Mouse (Mus musculus) erythroblast, adult 5-6 weeks (primary cell): ENCODE data around the gene Ripor1. TPM values are rescaled to one million over a fixed set of nuclear protein-coding genes. Genes with fewer than 3 reads are reported as not detected.

Experiments
- total RNA-seq, 2 experiments: library from RNA; stranded (forward) in 1 of 2; stranded (reverse) in 1 of 2; fragments of 150-400 nt in 1 of 2; fragments of 200-764, 138-1000 nt in 1 of 2; gene quantifications; 2 replicates each; pipeline versions ENCODE4 v1.2.3 to v1.2.4; 2015 to 2017; ENCODE audit warnings: low replicate concordance in 2 of 2

Ripor1 gene
- total RNA-seq, 2 experiments from 2014 or later, result 2.6 to 16.3 TPM

Other genes starting within 250 kb of the Ripor1 start
- not detected in 2 replicates for gene Plekhg4, start 232.0 kb upstream of the Ripor1 start, total RNA-seq (2015; ENCODE audit: low replicate concordance)
- gene Plekhg4, start 232.0 kb upstream of the Ripor1 start, total RNA-seq (2017; ENCODE audit: low replicate concordance), result not detected in 2 replicates
- gene Kctd19, start 191.8 kb upstream of the Ripor1 start, total RNA-seq (2015; ENCODE audit: low replicate concordance), result not detected in 2 replicates
- gene Kctd19, start 191.8 kb upstream of the Ripor1 start, total RNA-seq (2017; ENCODE audit: low replicate concordance), result not detected in 2 replicates
- 0.96 TPM in 1 of 2 replicates, not detected in the other for gene Lrrc36, start 191.7 kb upstream of the Ripor1 start, total RNA-seq (2015; ENCODE audit: low replicate concordance)
- gene Lrrc36, start 191.7 kb upstream of the Ripor1 start, total RNA-seq (2017; ENCODE audit: low replicate concordance), result 0.56 and 0.85 TPM in 2 replicates
- not detected in 2 replicates for gene Tppp3, start 133.7 kb upstream of the Ripor1 start, total RNA-seq (2015; ENCODE audit: low replicate concordance)
- not detected in 2 replicates for gene Tppp3, start 133.7 kb upstream of the Ripor1 start, total RNA-seq (2017; ENCODE audit: low replicate concordance)
- not detected in 2 replicates for gene Zdhhc1, start 108.4 kb upstream of the Ripor1 start, total RNA-seq (2015; ENCODE audit: low replicate concordance)
- 0.17 and 0.42 TPM in 2 replicates for gene Zdhhc1, start 108.4 kb upstream of the Ripor1 start, total RNA-seq (2017; ENCODE audit: low replicate concordance)
- 2.3 TPM in 1 of 2 replicates, not detected in the other for gene Hsd11b2, start 86.5 kb upstream of the Ripor1 start, total RNA-seq (2015; ENCODE audit: low replicate concordance)
- not detected in 2 replicates for gene Hsd11b2, start 86.5 kb upstream of the Ripor1 start, total RNA-seq (2017; ENCODE audit: low replicate concordance)
- gene Atp6v0d1, start 39.2 kb upstream of the Ripor1 start, total RNA-seq (2015; ENCODE audit: low replicate concordance), result 72.8 and 90.9 TPM in 2 replicates
- gene Atp6v0d1, start 39.2 kb upstream of the Ripor1 start, total RNA-seq (2017; ENCODE audit: low replicate concordance), result 46.0 and 50.9 TPM in 2 replicates
- 51.6 and 81.5 TPM in 2 replicates for gene Ctcf, start 31.3 kb downstream of the Ripor1 start, total RNA-seq (2015; ENCODE audit: low replicate concordance)
- gene Ctcf, start 31.3 kb downstream of the Ripor1 start, total RNA-seq (2017; ENCODE audit: low replicate concordance), result 68.8 and 99.5 TPM in 2 replicates
- gene Agrp, start 32.1 kb downstream of the Ripor1 start, total RNA-seq (2015; ENCODE audit: low replicate concordance), result not detected in 2 replicates
- not detected in 2 replicates for gene Agrp, start 32.1 kb downstream of the Ripor1 start, total RNA-seq (2017; ENCODE audit: low replicate concordance)
- 3.1 TPM in 2 replicates for gene Carmil2, start 81.0 kb downstream of the Ripor1 start, total RNA-seq (2015; ENCODE audit: low replicate concordance)
- gene Carmil2, start 81.0 kb downstream of the Ripor1 start, total RNA-seq (2017; ENCODE audit: low replicate concordance), result 2.5 and 3.5 TPM in 2 replicates
- gene Acd, start 95.8 kb downstream of the Ripor1 start, total RNA-seq (2015; ENCODE audit: low replicate concordance), result 7.1 and 12.5 TPM in 2 replicates
- 1.7 and 7.8 TPM in 2 replicates for gene Acd, start 95.8 kb downstream of the Ripor1 start, total RNA-seq (2017; ENCODE audit: low replicate concordance)
- gene Pard6a, start 95.9 kb downstream of the Ripor1 start, total RNA-seq (2015; ENCODE audit: low replicate concordance), result 2.1 TPM in 1 of 2 replicates, not detected in the other
- 0.56 and 1.5 TPM in 2 replicates for gene Pard6a, start 95.9 kb downstream of the Ripor1 start, total RNA-seq (2017; ENCODE audit: low replicate concordance)
- not detected in 2 replicates for gene 4933405L10Rik, start 102.4 kb downstream of the Ripor1 start, total RNA-seq (2015; ENCODE audit: low replicate concordance)
- not detected in 2 replicates for gene 4933405L10Rik, start 102.4 kb downstream of the Ripor1 start, total RNA-seq (2017; ENCODE audit: low replicate concordance)
- 2.1 and 2.5 TPM in 2 replicates for gene Enkd1, start 103.0 kb downstream of the Ripor1 start, total RNA-seq (2015; ENCODE audit: low replicate concordance)
- gene Enkd1, start 103.0 kb downstream of the Ripor1 start, total RNA-seq (2017; ENCODE audit: low replicate concordance), result 2.7 and 7.0 TPM in 2 replicates
- 0.21 and 0.38 TPM in 2 replicates for gene Gfod2, start 153.4 kb downstream of the Ripor1 start, total RNA-seq (2015; ENCODE audit: low replicate concordance)
- 0.51 TPM in 1 of 2 replicates, not detected in the other for gene Gfod2, start 153.4 kb downstream of the Ripor1 start, total RNA-seq (2017; ENCODE audit: low replicate concordance)
- 514 and 565 TPM in 2 replicates for gene Ranbp10, start 222.1 kb downstream of the Ripor1 start, total RNA-seq (2015; ENCODE audit: low replicate concordance)
- 620 and 633 TPM in 2 replicates for gene Ranbp10, start 222.1 kb downstream of the Ripor1 start, total RNA-seq (2017; ENCODE audit: low replicate concordance)
- gene Tsnaxip1, start 222.5 kb downstream of the Ripor1 start, total RNA-seq (2015; ENCODE audit: low replicate concordance), result 1.0 and 1.2 TPM in 2 replicates
- 2.5 and 3.2 TPM in 2 replicates for gene Tsnaxip1, start 222.5 kb downstream of the Ripor1 start, total RNA-seq (2017; ENCODE audit: low replicate concordance)
- gene Cenpt, start 248.0 kb downstream of the Ripor1 start, total RNA-seq (2015; ENCODE audit: low replicate concordance), result 13.1 and 15.9 TPM in 2 replicates
- 9.6 and 11.3 TPM in 2 replicates for gene Cenpt, start 248.0 kb downstream of the Ripor1 start, total RNA-seq (2017; ENCODE audit: low replicate concordance)
- gene Thap11, start 249.9 kb downstream of the Ripor1 start, total RNA-seq (2015; ENCODE audit: low replicate concordance), result 6.3 and 16.3 TPM in 2 replicates
- gene Thap11, start 249.9 kb downstream of the Ripor1 start, total RNA-seq (2017; ENCODE audit: low replicate concordance), result 7.1 and 8.3 TPM in 2 replicates